ENCODE assay signal across 22 mouse cellular contexts in genomic region chr2:171588158-171588557, GRCm38 (mm10).
DNase-seq lines count a peak whose midpoint lies in the region; ATAC-seq and TF ChIP-seq lines count a peak whose summit lies in the region.
"Had no signal": no experiment of that assay in that cellular context is flagged by ENCODE, and none has a peak within 500 bp of the region (broad histone marks: within the 10 kb centered on the region; RNA-seq: fewer than 3 reads in every experiment).

No protein-coding gene starts in this region.

- no peak for ATAC-seq in embryonic facial prominence, embryonic 12.5 days (ENCODE audit: insufficient number of reproducible peaks, insufficient read depth, low FRiP score, low TSS enrichment)
- peak; percentile 62; the same call in 1 of the 2 replicates for ATAC-seq in midbrain, embryonic 14.5 days (ENCODE audit: low FRiP score, low TSS enrichment)
- ATAC-seq in megakaryocyte progenitor cell, adult 5-6 weeks (replicated peaks; ENCODE audit: poor library complexity): no peak
- ATAC-seq: activated CD4-positive, CD25-positive, alpha-beta regulatory T cell, adult 4 months; intestine, embryonic 15.5 days; liver, embryonic 12.5 days had no signal

- no peak for TF ChIP-seq POLR2A in cerebellum, adult 2 months (IDR thresholded peaks at IDR 0.05; ENCODE audit: borderline replicate concordance, insufficient read depth, low read length)

- H3K36me3 ChIP-seq in embryonic facial prominence, embryonic 12.5 days: no peaks in the 10 kb centered on the region
- no peaks in the 10 kb centered on the region for H3K36me3 ChIP-seq in embryonic facial prominence, embryonic 10.5 days (replicated peaks)
- H3K36me3 ChIP-seq in midbrain, embryonic 14.5 days (ENCODE audit: control insufficient read depth, insufficient read depth, low read length): no peaks in the 10 kb centered on the region
- H3K36me3 ChIP-seq: G1E; heart, embryonic 13.5 days; intestine, embryonic 15.5 days; kidney, embryonic 15.5 days; limb, embryonic 12.5 days; liver, embryonic 12.5 days had no signal

- TF ChIP-seq CTCF in cerebellum, adult 2 months (IDR thresholded peaks at IDR 0.05; ENCODE audit: borderline replicate concordance, insufficient read depth, low read depth, low read length): no peak

- no peaks in the 10 kb centered on the region for H3K9me3 ChIP-seq in embryonic facial prominence, embryonic 12.5 days
- no peaks in the 10 kb centered on the region for H3K9me3 ChIP-seq in embryonic facial prominence, embryonic 10.5 days
- no peaks in the 10 kb centered on the region for H3K9me3 ChIP-seq in midbrain, embryonic 14.5 days (ENCODE audit: control insufficient read depth, low read length)
- H3K9me3 ChIP-seq: heart, embryonic 13.5 days; intestine, embryonic 15.5 days; kidney, embryonic 15.5 days; limb, embryonic 12.5 days; liver, embryonic 12.5 days had no signal

- 49% methylated on average over 4 of the region's 4 CpGs for WGBS in embryonic facial prominence, embryonic 12.5 days
- WGBS in embryonic facial prominence, embryonic 10.5 days: 58% methylated on average over 4 of the region's 4 CpGs
- 9% methylated on average over 4 of the region's 4 CpGs for WGBS in midbrain, embryonic 14.5 days
- 48% methylated on average over 4 of the region's 4 CpGs for WGBS in cerebellum, adult 2 months

- no peak for DNase-seq in embryonic facial prominence, embryonic 10.5 days (ENCODE audit: low spot score)
- DNase-seq in retina, embryonic 14.5 days (ENCODE audit: low spot score): peak; percentile 23
- no peak for DNase-seq in retina, postnatal 1 day
- DNase-seq in midbrain, embryonic 14.5 days: peak; percentile 57
- no peak for DNase-seq in thymus, postnatal 4 days
- DNase-seq in cerebellum, adult 2 months: no peak
- DNase-seq: adrenal gland, postnatal 10 days; cerebellum, postnatal 25 days; kidney, postnatal 4 days; lung, adult 2 months had no signal

- H3K27ac ChIP-seq in embryonic facial prominence, embryonic 12.5 days: peak overlapping the region; percentile 54; the same call in 1 of the 2 replicates
- H3K27ac ChIP-seq in embryonic facial prominence, embryonic 10.5 days (replicated peaks): no peak overlapping the region
- peak overlapping the region; percentile 69 for H3K27ac ChIP-seq in midbrain, embryonic 14.5 days (replicated peaks; ENCODE audit: low read depth, low read length)
- H3K27ac ChIP-seq in cerebellum, adult 2 months (ENCODE audit: insufficient read depth, low read length): no peak overlapping the region
- H3K27ac ChIP-seq: heart, embryonic 13.5 days; intestine, embryonic 15.5 days; kidney, embryonic 15.5 days; limb, embryonic 12.5 days; liver, embryonic 12.5 days; macrophage; stomach, postnatal 0 days had no signal

- no peak overlapping the region for H3K4me3 ChIP-seq in embryonic facial prominence, embryonic 12.5 days
- H3K4me3 ChIP-seq in embryonic facial prominence, embryonic 10.5 days: no peak overlapping the region
- H3K4me3 ChIP-seq in midbrain, embryonic 14.5 days (replicated peaks; ENCODE audit: low read depth, low read length): no peak overlapping the region
- no peak overlapping the region for H3K4me3 ChIP-seq in cerebellum, adult 2 months (replicated peaks; ENCODE audit: insufficient read depth, low read depth, low read length)
- H3K4me3 ChIP-seq: heart, embryonic 13.5 days; intestine, embryonic 15.5 days; kidney, embryonic 15.5 days; limb, embryonic 12.5 days; liver, embryonic 12.5 days had no signal

- no peaks in the 10 kb centered on the region for H3K4me1 ChIP-seq in embryonic facial prominence, embryonic 12.5 days
- peaks cover 3% of the 10 kb centered on the region; the same call in 1 of the 2 replicates for H3K4me1 ChIP-seq in embryonic facial prominence, embryonic 10.5 days
- peaks cover 15% of the 10 kb centered on the region for H3K4me1 ChIP-seq in midbrain, embryonic 14.5 days (ENCODE audit: control insufficient read depth, insufficient read depth, low read length)
- no peaks in the 10 kb centered on the region for H3K4me1 ChIP-seq in cerebellum, adult 2 months (ENCODE audit: control insufficient read depth, insufficient read depth, low read length)
- H3K4me1 ChIP-seq: intestine, embryonic 15.5 days; liver, embryonic 12.5 days had no signal

- H3K27me3 ChIP-seq in embryonic facial prominence, embryonic 12.5 days: no peaks in the 10 kb centered on the region
- H3K27me3 ChIP-seq in embryonic facial prominence, embryonic 10.5 days (replicated peaks; ENCODE audit: low read depth, poor library complexity, severe bottlenecking): 0 out of 2 replicates have a peak, but pooled peaks cover 10% of the 10 kb centered on the region
- H3K27me3 ChIP-seq in midbrain, embryonic 14.5 days (ENCODE audit: control insufficient read depth, insufficient read depth, low read length): no peaks in the 10 kb centered on the region
- H3K27me3 ChIP-seq in cerebellum, adult 2 months (ENCODE audit: control insufficient read depth, insufficient read depth, low read length): no peaks in the 10 kb centered on the region; the same call in 1 of the 2 replicates
- H3K27me3 ChIP-seq: heart, embryonic 13.5 days; intestine, embryonic 15.5 days; kidney, embryonic 15.5 days; limb, embryonic 12.5 days; liver, embryonic 12.5 days had no signal

- H3K4me2 ChIP-seq in embryonic facial prominence, embryonic 12.5 days (replicated peaks): no peak overlapping the region
- H3K4me2 ChIP-seq in midbrain, embryonic 14.5 days (ENCODE audit: low read length): peak overlapping the region; percentile 40
- H3K4me2 ChIP-seq: heart, embryonic 13.5 days; intestine, embryonic 15.5 days; kidney, embryonic 15.5 days; limb, embryonic 12.5 days; liver, embryonic 12.5 days had no signal

- no peak overlapping the region for H3K9ac ChIP-seq in embryonic facial prominence, embryonic 12.5 days
- H3K9ac ChIP-seq in midbrain, embryonic 14.5 days (replicated peaks; ENCODE audit: low read length): no peak overlapping the region
- H3K9ac ChIP-seq: forebrain, postnatal 0 days; heart, embryonic 13.5 days; intestine, embryonic 15.5 days; kidney, embryonic 15.5 days; limb, embryonic 12.5 days; liver, embryonic 12.5 days had no signal

Comparison
In these comparisons a context has a peak if more than half of its experiments do, and no peak if none do; other contexts are left out.
1. H3K27ac ChIP-seq: peak in embryonic facial prominence, embryonic 12.5 days (single experiment) and midbrain, embryonic 14.5 days (single experiment); none in embryonic facial prominence, embryonic 10.5 days (single experiment) and cerebellum, adult 2 months (single experiment).
2. DNase-seq: peak in retina, embryonic 14.5 days (single experiment) and midbrain, embryonic 14.5 days (single experiment); none in embryonic facial prominence, embryonic 10.5 days (single experiment), retina, postnatal 1 day (single experiment), thymus, postnatal 4 days (single experiment) and cerebellum, adult 2 months (0 of 2).